Mouse (Mus musculus) layer of hippocampus, adult 8-10 months (tissue): ENCODE results near the gene Tktl1. TPM values are rescaled to one million over a fixed set of nuclear protein-coding genes. Genes with fewer than 3 reads are reported as not detected.
"Not testable (repeated sequence)": the region's sequence is repeated elsewhere in the genome, so short reads cannot be mapped to it uniquely, and the experiment has no call there.

ENCODE experiments used
- DNase-seq, 2 experiments: peaks; one replicate each; pipeline ENCODE4 v3.0.0; 2022; ENCODE audit warnings: low spot score in 2 of 2
- total RNA-seq, 4 experiments: library from RNA; stranded (reverse); gene quantifications; 2 replicates each; pipeline ENCODE4 v1.2.4; 2022

The Tktl1 gene
- under 1 TPM in 2 of 4 experiments, not detected in 2; 0.20 to 0.24 TPM for total RNA-seq

- DNase-seq = no peak
These were observed at the start of gene Tktl1 for GRCm38 (mm10) chrX:74176959-74177358. Tktl1 (plus strand) TSS chrX:74177259.

- DNase-seq = not testable (repeated sequence)
These were observed 41.8 kb upstream of the Tktl1 start, which contains the start of gene Mecp2 for GRCm38 (mm10) chrX:74135263-74135662. Mecp2 (minus strand) TSS chrX:74135363.

- DNase-seq = no peak
These were observed 9.3 kb upstream of the Tktl1 start, which contains the start of gene Tex28 for GRCm38 (mm10) chrX:74167738-74168137. Tex28 (minus strand) TSS chrX:74167838.

- DNase-seq = no peak
These were observed 26.5 kb downstream of the Tktl1 start for GRCm38 (mm10) chrX:74203556-74203955.

GRCm38 (mm10) chrX:74218496-74218895 is 41.4 kb downstream of the Tktl1 start:
- DNase-seq = no peak

GRCm38 (mm10) chrX:74219449-74219848 is 42.4 kb downstream of the Tktl1 start:
- no peak for DNase-seq

- DNase-seq = not testable (repeated sequence)
These were observed 43.0 kb downstream of the Tktl1 start for GRCm38 (mm10) chrX:74220099-74220498.

- DNase-seq = no peak
These were observed 53.0 kb downstream of the Tktl1 start for GRCm38 (mm10) chrX:74230038-74230437.

GRCm38 (mm10) chrX:74233196-74233595 is 56.1 kb downstream of the Tktl1 start:
- no peak for DNase-seq

- DNase-seq = no peak
These were observed 63.3 kb downstream of the Tktl1 start for GRCm38 (mm10) chrX:74240332-74240731.

GRCm38 (mm10) chrX:74243396-74243795 is 66.3 kb downstream of the Tktl1 start:
- no peak for DNase-seq

- no peak for DNase-seq
These were observed 66.7 kb downstream of the Tktl1 start for GRCm38 (mm10) chrX:74243807-74244206.

GRCm38 (mm10) chrX:74244614-74245083 is 67.6 kb downstream of the Tktl1 start:
- no peak for DNase-seq

- no peak for DNase-seq
These were observed 68.0 kb downstream of the Tktl1 start for GRCm38 (mm10) chrX:74245107-74245506.

- peak; percentile 51 to 52 for DNase-seq
These were observed 68.6 kb downstream of the Tktl1 start for GRCm38 (mm10) chrX:74245687-74246086.

- peak; percentile 83 to 87 for DNase-seq
These were observed 69.2 kb downstream of the Tktl1 start for GRCm38 (mm10) chrX:74246213-74246681.

GRCm38 (mm10) chrX:74246693-74247092 is 69.6 kb downstream of the Tktl1 start:
- peak in 1 of 2 experiments; percentile 5 for DNase-seq

- peak in 1 of 2 experiments; percentile 17 for DNase-seq
These were observed 71.6 kb downstream of the Tktl1 start for GRCm38 (mm10) chrX:74248651-74249050.

GRCm38 (mm10) chrX:74249615-74250014 is 72.6 kb downstream of the Tktl1 start, which contains the start of gene Flna:
Flna (minus strand) TSS chrX:74249820.
- DNase-seq = peak; percentile 32 to 49

- DNase-seq = peak; percentile 84 to 90
These were observed 77.3 kb downstream of the Tktl1 start, which contains the start of gene Emd for GRCm38 (mm10) chrX:74254153-74254887. Emd (plus strand) TSS chrX:74254687.

- DNase-seq = no peak
These were observed 78.0 kb downstream of the Tktl1 start for GRCm38 (mm10) chrX:74254888-74255565.

GRCm38 (mm10) chrX:74257746-74258145 is 80.7 kb downstream of the Tktl1 start:
- DNase-seq = no peak
